ENCODE assay signal across 9 mouse cellular contexts in the genomic region with DNA sequence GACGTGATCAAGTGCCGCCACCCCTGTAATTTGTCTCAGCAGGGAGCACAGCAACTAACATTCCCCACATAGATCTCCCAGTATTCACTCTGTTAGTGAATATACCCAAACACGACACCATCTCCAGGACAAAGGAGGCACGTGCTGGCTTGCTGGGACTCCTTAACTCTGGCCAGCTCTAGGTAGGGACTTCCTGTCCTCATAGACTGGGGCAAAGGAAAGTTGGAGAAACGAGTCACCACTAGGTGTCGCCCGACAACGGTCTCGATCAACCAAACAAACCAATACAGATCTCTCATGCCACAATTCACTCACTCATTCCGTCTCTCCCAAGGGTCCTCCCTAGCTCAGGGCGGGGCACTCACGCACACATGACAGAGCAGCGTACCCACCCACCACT. TPM values are rescaled to one million over a fixed set of nuclear protein-coding genes. Genes with fewer than 3 reads are reported as not detected.
A peak's percentile ranks its signal among the peaks of the same experiment; 100 is the strongest.
DNase-seq lines count a peak whose midpoint lies in the region; ATAC-seq and TF ChIP-seq lines count a peak whose summit lies in the region.
"Had no signal": no experiment of that assay in that cellular context is flagged by ENCODE, and none has a peak within 500 bp of the region (broad histone marks: within the 10 kb centered on the region; RNA-seq: fewer than 3 reads in every experiment).

No protein-coding gene starts in this region.

- H3K4me3 ChIP-seq in G1E (ENCODE audit: low read depth, low read length) = no peak overlapping the region
- H3K4me3 ChIP-seq in cerebellum, adult 2 months (replicated peaks; ENCODE audit: insufficient read depth, low read depth, low read length) = peak overlapping the region; percentile 73
- H3K4me3 ChIP-seq: midbrain, embryonic 12.5 days had no signal

- DNase-seq in CD4-positive, CD25-positive, alpha-beta regulatory T cell, adult 2 months (ENCODE audit: low read depth, low spot score) = peak; percentile 92
- peak; percentile 77 for DNase-seq in G1E (ENCODE audit: low spot score)
- peak; percentile 73 to 80 for DNase-seq in cerebellum, adult 2 months
- peak; percentile 73 for DNase-seq in gastrocnemius, postnatal 25 days
- peak; percentile 90 for DNase-seq in layer of hippocampus, adult 9-10 months (ENCODE audit: low spot score)
- DNase-seq in lung, postnatal 25 days (ENCODE audit: low spot score) = peak; percentile 90
- DNase-seq in spleen, postnatal 4 days (ENCODE audit: low spot score in 2 of 2) = peak; percentile 88 to 95

- ATAC-seq in CD4-positive, CD25-positive, alpha-beta regulatory T cell, adult 4 months = no peak
- no peak for ATAC-seq in G1E (ENCODE audit: extremely low read depth, insufficient number of reproducible peaks, low FRiP score, poor library complexity, severe bottlenecking)

- H3K36me3 ChIP-seq in G1E (replicated peaks) = no peaks in the 10 kb centered on the region
- H3K36me3 ChIP-seq: midbrain, embryonic 12.5 days had no signal

- H3K4me1 ChIP-seq in G1E (ENCODE audit: insufficient read depth, low read depth, low read length) = peaks cover 8% of the 10 kb centered on the region
- no peaks in the 10 kb centered on the region for H3K4me1 ChIP-seq in cerebellum, adult 2 months (ENCODE audit: control insufficient read depth, insufficient read depth, low read length)
- H3K4me1 ChIP-seq: midbrain, embryonic 12.5 days had no signal

- peaks cover 3% of the 10 kb centered on the region; the same call in 1 of the 2 replicates for H3K27me3 ChIP-seq in G1E (ENCODE audit: insufficient read depth, low read length)
- H3K27me3 ChIP-seq in cerebellum, adult 2 months (ENCODE audit: control insufficient read depth, insufficient read depth, low read length) = no peaks in the 10 kb centered on the region
- H3K27me3 ChIP-seq: midbrain, embryonic 12.5 days had no signal

- H3K9me3 ChIP-seq in G1E (replicated peaks) = no peaks in the 10 kb centered on the region
- H3K9me3 ChIP-seq: midbrain, embryonic 12.5 days had no signal

- H3K27ac ChIP-seq in cerebellum, adult 2 months (ENCODE audit: insufficient read depth, low read length) = no peak overlapping the region
- H3K27ac ChIP-seq: midbrain, embryonic 12.5 days had no signal

- no peak for TF ChIP-seq CTCF in G1E (IDR thresholded peaks at IDR 0.05; ENCODE audit: low read depth, low read length)
- TF ChIP-seq CTCF in cerebellum, adult 2 months (IDR thresholded peaks at IDR 0.05; ENCODE audit: borderline replicate concordance, insufficient read depth, low read depth, low read length) = no peak; the same call in 1 of the 2 replicates

- WGBS in cerebellum, adult 2 months = 8% methylated on average over 13 of the region's 13 CpGs

- no peak for TF ChIP-seq POLR2A in cerebellum, adult 2 months (IDR thresholded peaks at IDR 0.05; ENCODE audit: borderline replicate concordance, insufficient read depth, low read length)

RNA-seq across cellular contexts. Expression of gene Gm6020, which starts 15.6 kb away (rescaled TPM):
- not detected for polyA plus RNA-seq in CD4-positive, CD25-positive, alpha-beta regulatory T cell, adult 4 months (2017; shearing (Covaris generic))
- total RNA-seq in G1E (2014; fragmentation: Nextera tagmentation) (not detected in 2 replicates), G1E (2017) (not detected in 2 replicates)
- not detected in 2 replicates for polyA plus RNA-seq in G1E (2012)
- not detected in 2 replicates for polyA plus RNA-seq in cerebellum, adult 2 months (2012; rRNA removed)
- total RNA-seq in gastrocnemius, postnatal 25 days (2021) = not detected
- polyA plus RNA-seq: midbrain, embryonic 12.5 days had no signal

RNA-seq across cellular contexts. Expression of gene Gm7102, which starts 23.2 kb away (rescaled TPM):
- under 1 TPM in 1 of 2 experiments, not detected in 1; 0.20 TPM for polyA plus RNA-seq in CD4-positive, CD25-positive, alpha-beta regulatory T cell, adult 4 months (2017; shearing (Covaris generic))
- total RNA-seq in G1E (2014; fragmentation: Nextera tagmentation) (not detected in 2 replicates), G1E (2017) (0.11 and 0.23 TPM in 2 replicates)
- polyA plus RNA-seq in G1E (2012) = 0.04 and 0.14 TPM in 2 replicates
- 0.07 TPM in 1 of 2 replicates, not detected in the other for polyA plus RNA-seq in cerebellum, adult 2 months (2012; rRNA removed)
- total RNA-seq in gastrocnemius, postnatal 25 days (2021) = not detected

RNA-seq across cellular contexts. Expression of gene Csf2ra, which starts 28.9 kb away (rescaled TPM):
- 1 to 10 TPM; 2.2 TPM for polyA plus RNA-seq in CD4-positive, CD25-positive, alpha-beta regulatory T cell, adult 4 months (2017; shearing (Covaris generic))
- total RNA-seq in G1E (2014; fragmentation: Nextera tagmentation) (0.45 and 9.3 TPM in 2 replicates), G1E (2017) (1.1 and 1.5 TPM in 2 replicates)
- polyA plus RNA-seq in G1E (2012) = 10.9 and 11.0 TPM in 2 replicates
- polyA plus RNA-seq in cerebellum, adult 2 months (2012; rRNA removed) = 94.3 and 103 TPM in 2 replicates
- total RNA-seq in gastrocnemius, postnatal 25 days (2021) = 1 to 10 TPM; 1.3 to 2.1 TPM

RNA-seq across cellular contexts. Expression of gene Zfp950, which starts 58.7 kb away (rescaled TPM):
- 10 to 100 TPM; 54.2 to 97.1 TPM for polyA plus RNA-seq in CD4-positive, CD25-positive, alpha-beta regulatory T cell, adult 4 months (2017; shearing (Covaris generic))
- total RNA-seq in G1E (2014; fragmentation: Nextera tagmentation) = 37.9 and 49.1 TPM in 2 replicates
- total RNA-seq in G1E (2017) = 28.8 and 33.0 TPM in 2 replicates
- 0.18 and 0.26 TPM in 2 replicates for polyA plus RNA-seq in G1E (2012)
- 28.6 and 29.8 TPM in 2 replicates for polyA plus RNA-seq in cerebellum, adult 2 months (2012; rRNA removed)
- total RNA-seq in gastrocnemius, postnatal 25 days (2021) = 1 to 10 TPM; 7.0 to 8.5 TPM
